Mouse (Mus musculus) olfactory bulb, adult 2 months (tissue): ENCODE data around the gene Emg1. TPM values are rescaled to one million over a fixed set of nuclear protein-coding genes. Genes with fewer than 3 reads are reported as not detected.
"Not testable (repeated sequence)": the region's sequence is repeated elsewhere in the genome, so short reads cannot be mapped to it uniquely, and the experiment has no call there.

Experiments used
- H3K27ac ChIP-seq: fragments of 200-500 bp; 2 replicates; pipeline ENCODE4 v1.5.1; 2012; ENCODE audit warnings: low read depth, low read length; ENCODE audit not compliant: insufficient read depth
- H3K4me1 ChIP-seq: fragments of 200-500 bp; 2 replicates; pipeline ENCODE4 v1.6.1; 2012; ENCODE audit warnings: low read length; ENCODE audit not compliant: control insufficient read depth, insufficient read depth
- H3K4me3 ChIP-seq: fragments of 200-500 bp; 2 replicates; pipeline ENCODE4 v1.5.1; 2012; ENCODE audit warnings: mild to moderate bottlenecking, low read depth, low read length, moderate library complexity; ENCODE audit not compliant: insufficient read depth
- CTCF ChIP-seq: fragments of 200-500 bp; IDR thresholded peaks from 2 replicates; pipeline ENCODE4 v1.5.1; 2012; ENCODE audit warnings: low read depth, mild to moderate bottlenecking, low read length, moderate library complexity; ENCODE audit not compliant: insufficient read depth
- POLR2A ChIP-seq: fragments of 200-500 bp; IDR thresholded peaks from 2 replicates; pipeline ENCODE4 v1.6.1; 2012; ENCODE audit warnings: mild to moderate bottlenecking, low read depth, low read length, moderate library complexity; ENCODE audit not compliant: insufficient read depth
- WGBS: fragments of 180-500 bp; shearing (Covaris S2); methylation state at CpG from one replicate; pipeline ENCODE4 v1.1.7; 2018; 5-methylcytosine and 5-hydroxymethylcytosine counted together
- polyA plus RNA-seq: library from polyadenylated mRNA; stranded (reverse); fragments of >200 nt; gene quantifications from 2 replicates; pipeline ENCODE4 v1.2.4, GENCODE M21; 2012; ENCODE audit warnings: low replicate concordance; ENCODE audit not compliant: missing spikeins, insufficient read depth, insufficient read length

Gene Emg1
- polyA plus RNA-seq, 1 experiment = not detected

- H3K4me3 ChIP-seq = no peak overlapping the region
- WGBS = 89% methylated on average over 3 of the region's 3 CpGs
- H3K27ac ChIP-seq = no peak overlapping the region
- TF ChIP-seq CTCF = no peak
- no peak for TF ChIP-seq POLR2A
- peaks cover 12% of the 10 kb centered on the region for H3K4me1 ChIP-seq
Measured at GRCm38 (mm10) chr6:124690517-124690916, 21.5 kb downstream of the Emg1 start.

GRCm38 (mm10) chr6:124689011-124689410 is 23.0 kb downstream of the Emg1 start:
- 97% methylated on average over 3 of the region's 3 CpGs for WGBS
- no peak overlapping the region for H3K4me3 ChIP-seq
- TF ChIP-seq CTCF (no peak), POLR2A (no peak)
- peaks cover 6% of the 10 kb centered on the region for H3K4me1 ChIP-seq
- no peak overlapping the region for H3K27ac ChIP-seq

- WGBS = 72% methylated on average over 8 of the region's 8 CpGs
- Histone ChIP-seq H3K4me1 (0 out of 2 replicates have a peak, but pooled peaks cover 4% of the 10 kb centered on the region), H3K4me3 (no peak overlapping the region), H3K27ac (no peak overlapping the region)
- TF ChIP-seq CTCF = no peak
- TF ChIP-seq POLR2A = no peak
Measured at GRCm38 (mm10) chr6:124688151-124688758, 23.7 kb downstream of the Emg1 start.

GRCm38 (mm10) chr6:124686644-124687043 is 25.3 kb downstream of the Emg1 start:
- 79% methylated on average over 1 of the region's 1 CpGs for WGBS
- H3K4me1 ChIP-seq, H3K27ac ChIP-seq, H3K4me3 ChIP-seq: not testable (repeated sequence)

DNA sequence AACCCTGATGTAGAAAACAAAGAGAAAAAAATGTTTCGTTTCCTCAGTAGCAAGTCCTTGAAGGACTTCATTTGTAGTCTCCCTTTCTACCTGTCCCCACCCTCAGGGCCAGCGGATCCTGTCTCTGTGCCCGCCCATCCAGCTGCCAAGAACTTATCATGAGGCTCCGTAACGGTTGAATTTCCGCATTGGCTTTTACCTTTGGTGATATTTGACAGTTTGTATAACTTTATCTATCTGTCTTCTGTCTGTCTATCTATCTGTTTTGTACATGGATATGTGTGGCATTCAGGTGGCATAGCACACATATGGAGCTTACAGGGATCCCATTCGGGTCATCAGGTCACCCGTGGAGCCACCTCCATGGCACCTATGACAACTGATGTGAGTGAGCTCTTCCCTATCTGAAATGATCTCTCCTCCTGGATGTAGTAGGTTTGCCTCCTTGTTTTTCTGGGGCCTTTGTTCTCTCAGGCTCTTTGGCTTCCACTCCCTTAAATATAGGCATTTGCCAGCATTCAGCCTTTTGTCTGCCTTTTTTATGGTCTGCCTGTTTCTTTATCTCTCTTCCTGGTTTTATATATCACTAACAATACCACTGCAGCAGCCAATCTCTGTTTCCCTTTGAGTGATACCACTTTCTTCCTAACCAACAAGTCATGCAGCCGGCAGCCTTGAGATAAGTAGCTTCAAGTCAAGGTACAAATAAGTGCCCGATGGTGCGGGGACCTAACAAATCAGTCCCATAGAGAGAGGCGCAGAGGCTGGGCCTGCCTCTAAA is 26.2 kb downstream of the Emg1 start:
- 90% methylated on average over 12 of the region's 12 CpGs for WGBS
- TF ChIP-seq POLR2A = no peak
- TF ChIP-seq CTCF = no peak
- Histone ChIP-seq H3K4me1 (0 out of 2 replicates have a peak, but pooled peaks cover 4% of the 10 kb centered on the region), H3K4me3 (no peak overlapping the region), H3K27ac (no peak overlapping the region)

DNA sequence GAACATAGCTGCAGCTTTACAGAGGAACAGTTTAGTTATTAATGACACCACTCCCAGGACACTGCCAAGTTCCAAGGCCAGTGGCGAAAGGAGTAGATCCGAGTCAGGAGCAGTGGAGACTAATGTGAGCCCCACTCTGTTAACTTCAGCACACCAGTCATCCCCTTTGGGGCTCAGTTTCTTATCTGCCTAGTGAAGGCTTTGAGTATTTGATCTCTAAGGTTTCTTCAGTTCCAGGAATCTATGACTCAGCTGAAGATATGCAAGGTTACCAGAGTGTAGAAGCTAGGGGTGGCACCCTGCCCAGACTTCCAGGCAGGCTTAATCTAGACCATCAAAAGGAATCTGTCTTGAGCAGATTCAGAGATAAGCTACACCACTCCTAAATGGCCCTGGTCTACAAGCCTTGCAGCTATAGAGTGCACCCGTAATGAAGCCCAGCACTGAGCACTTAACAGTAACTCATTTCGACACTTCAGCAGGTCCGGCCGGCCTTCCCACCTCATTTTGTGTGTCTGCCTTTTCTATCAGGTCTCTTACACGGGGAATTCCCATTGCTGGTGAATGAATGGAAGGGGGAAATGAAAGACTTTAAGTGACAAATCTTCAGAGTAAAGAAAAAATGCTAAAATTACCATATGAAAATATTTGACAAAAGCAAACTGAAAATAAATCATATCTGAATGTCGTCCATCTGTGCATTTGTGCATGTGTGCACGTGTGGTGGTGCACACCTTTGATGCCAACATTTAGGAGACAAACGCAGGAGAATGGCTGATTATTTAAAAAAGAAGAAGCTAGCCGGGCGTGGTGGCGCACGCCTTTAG is 28.2 kb downstream of the Emg1 start:
- H3K27ac ChIP-seq = no peak overlapping the region
- 0 out of 2 replicates have a peak, but pooled peaks cover 4% of the 10 kb centered on the region for H3K4me1 ChIP-seq
- no peak overlapping the region for H3K4me3 ChIP-seq
- 78% methylated on average over 14 of the region's 14 CpGs for WGBS
- TF ChIP-seq POLR2A (no peak), CTCF (no peak)

- not testable (repeated sequence) for H3K4me1 ChIP-seq, H3K4me3 ChIP-seq, H3K27ac ChIP-seq
- WGBS = 67% methylated on average over 6 of the region's 6 CpGs
Measured at GRCm38 (mm10) chr6:124682291-124682690, 29.7 kb downstream of the Emg1 start.

- WGBS = 83% methylated on average over 3 of the region's 3 CpGs
- H3K27ac ChIP-seq = no peak overlapping the region
- no peak overlapping the region for H3K4me3 ChIP-seq
- 0 out of 2 replicates have a peak, but pooled peaks cover 2% of the 10 kb centered on the region for H3K4me1 ChIP-seq
- TF ChIP-seq POLR2A = no peak
- no peak for TF ChIP-seq CTCF
Measured at GRCm38 (mm10) chr6:124679486-124679885, 32.5 kb downstream of the Emg1 start.

GRCm38 (mm10) chr6:124678769-124679168 is 33.2 kb downstream of the Emg1 start:
- TF ChIP-seq POLR2A = no peak
- TF ChIP-seq CTCF = no peak
- WGBS = 98% methylated on average over 7 of the region's 7 CpGs
- Histone ChIP-seq H3K27ac (no peak overlapping the region), H3K4me3 (no peak overlapping the region), H3K4me1 (0 out of 2 replicates have a peak, but pooled peaks cover under 1% of the 10 kb centered on the region)
